Mouse (Mus musculus): ENCODE measurements around the gene Pnpla7. TPM values are rescaled to one million over a fixed set of nuclear protein-coding genes. Genes with fewer than 3 reads are reported as not detected.

Pnpla7 gene
- total and polyA plus RNA-seq, 3 experiments, result 18.5 to 26.1 (median 23.4) TPM

DNA sequence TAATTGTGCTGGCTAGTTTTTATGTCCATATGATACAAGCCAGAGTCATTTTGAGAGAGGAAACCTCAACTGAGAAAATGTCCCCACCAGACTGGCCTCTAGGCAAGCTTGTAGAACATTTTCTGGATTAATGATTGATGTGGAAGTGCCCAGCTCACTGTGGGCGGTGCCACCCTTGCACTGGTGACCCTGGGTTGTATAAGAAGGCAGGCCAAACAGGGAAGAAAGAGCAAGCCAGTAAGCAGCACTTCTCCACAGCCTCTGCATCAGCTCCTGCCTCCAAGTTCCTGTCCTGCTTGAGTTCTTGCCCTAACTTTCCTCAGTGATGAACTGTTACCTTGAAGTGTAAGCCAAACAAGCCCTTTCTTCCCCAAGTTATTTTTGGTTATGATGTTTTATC lies 103.1 kb downstream of the Pnpla7 start:
- Histone ChIP-seq H3K9ac (ENCODE audit: insufficient read depth, low read depth) (no peak overlapping the region), H3K36me3 (replicated peaks in 1 of 2; ENCODE audit: control insufficient read depth in 1 of 2, insufficient read depth in 1 of 2, low read length in 1 of 2) (no peaks in the 10 kb centered on the region), H3K4me3 (replicated peaks in 1 of 3; ENCODE audit: low read depth in 2 of 3, low read length in 2 of 3, poor library complexity in 1 of 3) (no peak overlapping the region), H3K4me1 (ENCODE audit: control insufficient read depth in 1 of 2, insufficient read depth in 2 of 2) (peaks cover 0 to 5% of the 10 kb centered on the region in 2 experiments; a peak in 1 of 4 replicates), H3K27ac (ENCODE audit: insufficient read depth, low read depth) (no peak overlapping the region), H3K4me2 (ENCODE audit: insufficient read depth, low read depth, poor library complexity, severe bottlenecking) (no peak overlapping the region), H3K9me3 (replicated peaks; ENCODE audit: low read length) (no peaks in the 10 kb centered on the region), H3K27me3 (replicated peaks) (no peaks in the 10 kb centered on the region), H3K79me2 (replicated peaks; ENCODE audit: control insufficient read depth, extremely low read depth, insufficient read depth, poor library complexity, severe bottlenecking) (no peaks in the 10 kb centered on the region)
- DNase-seq (ENCODE audit: extremely low read depth), result no peak
- no peak for TF ChIP-seq BHLHE40 (IDR thresholded peaks at IDR 0.05; ENCODE audit: low read depth, low read length)
- TF ChIP-seq ZNF384 (IDR thresholded peaks at IDR 0.05; ENCODE audit: low read depth, low read length), result no peak
- no peak for TF ChIP-seq IRF4 (IDR thresholded peaks at IDR 0.05; ENCODE audit: low read depth, low read length)
- TF ChIP-seq TBP (conservative IDR thresholded peaks at IDR 0.05; ENCODE audit: low read depth, low read length), result no peak
- TF ChIP-seq TCF12 (IDR thresholded peaks at IDR 0.05; ENCODE audit: low read depth, low read length), result no peak
- no peak for TF ChIP-seq RCOR1 (conservative IDR thresholded peaks at IDR 0.05; ENCODE audit: low read depth, low read length)
- no peak for TF ChIP-seq UBTF (IDR thresholded peaks at IDR 0.05; ENCODE audit: low read depth, low read length)
- TF ChIP-seq ETS1 (conservative IDR thresholded peaks at IDR 0.05; ENCODE audit: low read depth, low read length), result no peak
- TF ChIP-seq CHD2 (IDR thresholded peaks at IDR 0.05; ENCODE audit: low read length), result no peak
- TF ChIP-seq JUN (IDR thresholded peaks at IDR 0.05; ENCODE audit: insufficient read depth, low read depth, low read length), result no peak
- no peak for TF ChIP-seq HCFC1 (IDR thresholded peaks at IDR 0.05; ENCODE audit: low read depth, low read length)
- TF ChIP-seq EP300 (IDR thresholded peaks at IDR 0.05; ENCODE audit: low read length), result no peak
- TF ChIP-seq ELF1 (IDR thresholded peaks at IDR 0.05; ENCODE audit: low read depth, low read length), result no peak
- TF ChIP-seq POLR2A (IDR thresholded peaks at IDR 0.05; ENCODE audit: low read depth, low read length), result no peak
- TF ChIP-seq USF1 (IDR thresholded peaks at IDR 0.05; ENCODE audit: low read depth, low read length), result no peak
- no peak for TF ChIP-seq MYC (IDR thresholded peaks at IDR 0.05; ENCODE audit: low read depth, low read length)
- TF ChIP-seq RAD21 (IDR thresholded peaks at IDR 0.05; ENCODE audit: low read depth, low read length), result no peak
- in situ Hi-C loops (cut with MboI; ENCODE audit: low pct_ligation_motif_present, low pct_unique_long_range_greater_than_20kb, low sequenced_read_pairs), result no loop called here
- dilution Hi-C loops (cut with MboI; ENCODE audit: extremely low pct_ligation_motif_present, extremely low pct_unique_long_range_greater_than_20kb, low sequenced_read_pairs), result no loop called here

DNA sequence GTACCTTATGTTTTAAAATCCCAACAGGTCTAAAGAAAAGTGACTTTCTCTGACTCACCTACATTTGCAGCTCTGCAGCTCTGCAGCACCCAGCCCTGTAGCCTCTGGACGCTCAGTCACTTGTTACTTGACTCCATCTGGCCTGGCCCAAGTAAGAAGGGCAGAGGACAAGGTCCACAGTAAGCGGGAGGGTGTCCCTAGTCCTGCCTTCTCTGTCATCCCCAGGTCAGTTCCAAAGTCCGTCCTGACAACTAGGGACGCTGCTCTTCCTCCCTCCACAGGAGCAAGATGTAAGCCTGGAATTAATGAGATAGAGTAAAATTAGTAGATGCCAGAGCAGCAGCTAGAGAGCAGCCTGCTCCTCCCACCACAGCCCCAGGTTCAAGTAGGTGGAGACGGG lies 104.2 kb downstream of the Pnpla7 start, which contains the start of gene Entpd8:
Gene Entpd8 (plus strand): TSS at position 229 of the 400 bp plus-strand sequence.
- no peak within 1 kb of the TSS for H3K4me3 ChIP-seq (replicated peaks in 1 of 3; ENCODE audit: low read depth in 2 of 3, low read length in 2 of 3, poor library complexity in 1 of 3)
- no peak within 1 kb of the TSS for H3K27ac ChIP-seq (ENCODE audit: insufficient read depth, low read depth)
- no peaks in the 10 kb centered on the region for H3K36me3 ChIP-seq (replicated peaks in 1 of 2; ENCODE audit: control insufficient read depth in 1 of 2, insufficient read depth in 1 of 2, low read length in 1 of 2)
- in situ Hi-C loops (cut with MboI; ENCODE audit: low pct_ligation_motif_present, low pct_unique_long_range_greater_than_20kb, low sequenced_read_pairs), result no loop called here
- no peaks in the 10 kb centered on the region for H3K27me3 ChIP-seq (replicated peaks)
- H3K4me1 ChIP-seq (ENCODE audit: control insufficient read depth in 1 of 2, insufficient read depth in 2 of 2), result peaks cover 0 to 5% of the 10 kb centered on the region in 2 experiments; a peak in 1 of 4 replicates
- H3K4me2 ChIP-seq (ENCODE audit: insufficient read depth, low read depth, poor library complexity, severe bottlenecking), result no peak within 1 kb of the TSS
- dilution Hi-C loops (cut with MboI; ENCODE audit: extremely low pct_ligation_motif_present, extremely low pct_unique_long_range_greater_than_20kb, low sequenced_read_pairs), result no loop called here
- H3K9me3 ChIP-seq (replicated peaks; ENCODE audit: low read length), result no peaks in the 10 kb centered on the region
- H3K79me2 ChIP-seq (replicated peaks; ENCODE audit: control insufficient read depth, extremely low read depth, insufficient read depth, poor library complexity, severe bottlenecking), result no peaks in the 10 kb centered on the region
- DNase-seq (ENCODE audit: extremely low read depth), result no peak
- H3K9ac ChIP-seq (ENCODE audit: insufficient read depth, low read depth), result no peak within 1 kb of the TSS
- TF ChIP-seq MAFK (IDR thresholded peaks at IDR 0.05; ENCODE audit: insufficient replicate concordance, low read length), result no peak
- no peak for TF ChIP-seq PAX5 (IDR thresholded peaks at IDR 0.05; ENCODE audit: low read length)
- no peak for TF ChIP-seq RCOR1 (conservative IDR thresholded peaks at IDR 0.05; ENCODE audit: low read depth, low read length)
- TF ChIP-seq ELF1 (IDR thresholded peaks at IDR 0.05; ENCODE audit: low read depth, low read length), result no peak
- TF ChIP-seq MEF2A (IDR thresholded peaks at IDR 0.05; ENCODE audit: borderline replicate concordance, low read depth, low read length), result no peak
- no peak for TF ChIP-seq GABPA (IDR thresholded peaks at IDR 0.05; ENCODE audit: insufficient replicate concordance, low read depth, low read length)
- no peak for TF ChIP-seq ZNF384 (IDR thresholded peaks at IDR 0.05; ENCODE audit: low read depth, low read length)
- no peak for TF ChIP-seq JUND (conservative IDR thresholded peaks at IDR 0.05; ENCODE audit: low read depth, low read length)
- TF ChIP-seq MXI1 (IDR thresholded peaks at IDR 0.05; ENCODE audit: low read depth, low read length), result no peak
- TF ChIP-seq SIN3A (IDR thresholded peaks at IDR 0.05; ENCODE audit: low read length), result no peak
